Comparison of ENCODE assay signal across 9 mouse cellular contexts in the genomic region with DNA sequence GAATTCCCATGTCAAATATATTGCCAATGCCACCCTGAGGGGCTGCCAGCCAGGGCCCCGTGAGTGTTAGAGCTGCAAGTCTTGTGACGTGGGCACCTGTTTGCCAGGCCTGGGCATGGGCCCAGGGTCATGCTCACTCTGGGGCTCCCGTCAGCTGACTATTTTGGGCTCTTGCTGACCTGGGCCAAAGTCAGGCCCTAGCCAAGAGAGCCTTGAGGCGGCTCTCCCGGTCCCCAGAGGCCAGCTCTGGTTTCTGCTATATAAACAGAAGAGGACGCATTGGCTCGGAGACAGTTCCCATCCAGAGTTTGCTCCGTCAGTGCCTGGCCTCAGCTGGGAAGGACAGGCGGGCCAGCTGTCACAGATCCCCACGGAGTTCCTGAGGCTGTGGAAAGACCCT. TPM values are rescaled to one million over a fixed set of nuclear protein-coding genes. Genes with fewer than 3 reads are reported as not detected.
DNase-seq lines count a peak whose midpoint lies in the region; ATAC-seq and TF ChIP-seq lines count a peak whose summit lies in the region.
"Had no signal": no experiment of that assay in that cellular context is flagged by ENCODE, and none has a peak within 500 bp of the region (broad histone marks: within the 10 kb centered on the region; RNA-seq: fewer than 3 reads in every experiment).

No protein-coding gene starts in this region.

- TF ChIP-seq POLR2A in myocyte (IDR thresholded peaks at IDR 0.05; ENCODE audit: insufficient read length, low read depth) = peak; percentile 54

- no peaks in the 10 kb centered on the region for H3K36me3 ChIP-seq in myocyte (ENCODE audit: control insufficient read depth, insufficient read depth)
- H3K36me3 ChIP-seq: midbrain, embryonic 12.5 days had no signal

- H3K4me2 ChIP-seq in myocyte (ENCODE audit: low read depth) = peak overlapping the region; percentile 41
- H3K4me2 ChIP-seq: midbrain, embryonic 12.5 days had no signal

- no peaks in the 10 kb centered on the region for H3K27me3 ChIP-seq in myocyte (ENCODE audit: control insufficient read depth, insufficient read depth, insufficient read length)

- ATAC-seq in activated CD4-positive, CD25-positive, alpha-beta regulatory T cell, adult 4 months = no peak

- H3ac ChIP-seq in myocyte (ENCODE audit: control insufficient read depth, insufficient read length) = no peak overlapping the region

- TF ChIP-seq CTCF in layer of hippocampus, adult 2 months (conservative IDR thresholded peaks at IDR 0.05) = no peak

- no peak for DNase-seq in layer of hippocampus, adult 2 months (ENCODE audit: low spot score in 2 of 2)
- DNase-seq in layer of hippocampus, adult 8-10 months (ENCODE audit: low spot score in 2 of 2) = no peak
- peak; percentile 92 to 95 for DNase-seq in heart, adult 18-20 months
- DNase-seq in kidney, adult 9 months = peak; percentile 66
- DNase-seq in frontal cortex, postnatal 14 days (ENCODE audit: low spot score in 2 of 2) = no peak
- DNase-seq in retina, postnatal 1 day = no peak

- no peak overlapping the region for H3K4me3 ChIP-seq in layer of hippocampus, adult 2 months
- peak overlapping the region; percentile 16 for H3K4me3 ChIP-seq in myocyte
- H3K4me3 ChIP-seq: midbrain, embryonic 12.5 days had no signal

- peak overlapping the region; percentile 61; the same call in 1 of the 2 replicates for H3K27ac ChIP-seq in layer of hippocampus, adult 2 months
- H3K27ac ChIP-seq: midbrain, embryonic 12.5 days had no signal

- H3K79me2 ChIP-seq in myocyte (ENCODE audit: control insufficient read depth, insufficient read depth) = no peaks in the 10 kb centered on the region

TF ChIP-seq in myocyte, 11 proteins besides CTCF, POLR2A, EP300 and RAD21:
- TF ChIP-seq CEBPB (IDR thresholded peaks at IDR 0.05; ENCODE audit: insufficient read depth, poor library complexity, severe bottlenecking) (no peak), TCF12 (IDR thresholded peaks at IDR 0.05; ENCODE audit: insufficient read depth, poor library complexity, severe bottlenecking) (peak; percentile 27), POLR2AphosphoS2 (IDR thresholded peaks at IDR 0.05; ENCODE audit: insufficient read length, low read depth) (peak; percentile 22), REST (IDR thresholded peaks at IDR 0.05; ENCODE audit: insufficient read depth, insufficient read length) (no peak), SRF (IDR thresholded peaks at IDR 0.05; ENCODE audit: control insufficient read depth, insufficient read length, low read depth) (no peak), MAX (IDR thresholded peaks at IDR 0.05; ENCODE audit: low read depth) (no peak), TCF3 (IDR thresholded peaks at IDR 0.05; ENCODE audit: insufficient read length, low read depth) (no peak), MYOG (IDR thresholded peaks at IDR 0.05; ENCODE audit: control insufficient read depth in 1 of 3, insufficient read depth in 1 of 3, insufficient read length in 2 of 3, low read depth in 2 of 3) (peak; percentile 30 to 84 (median 53)), MYOD1 (IDR thresholded peaks at IDR 0.05; ENCODE audit: control insufficient read depth in 1 of 3, insufficient read length in 2 of 3, low read depth in 2 of 3) (peak; percentile 32 to 81 (median 77)), USF1 (IDR thresholded peaks at IDR 0.05; ENCODE audit: low read depth) (peak; percentile 10), E2F4 (IDR thresholded peaks at IDR 0.05; ENCODE audit: insufficient read depth) (no peak)

RNA-seq across cellular contexts. Expression of a gene that starts 6.3 kb away (rescaled TPM):
- 10 to 100 TPM; 39.8 to 54.8 TPM for total RNA-seq in layer of hippocampus, adult 2 months (2021)
- total RNA-seq in layer of hippocampus, adult 8-10 months (2022) = 10 to 100 TPM; 50.3 to 89.6 (median 71.5) TPM
- total RNA-seq in heart, adult 18-20 months (2021) = 10 to 100 TPM in 1 of 2 experiments, 1 to 10 TPM in 1; 7.7 to 10.5 TPM
- 15.3 TPM for polyA plus RNA-seq in myocyte (2012; fragmentation: generic; extraction: Trizol)
- 10 to 100 TPM; 37.5 to 92.8 TPM for polyA plus RNA-seq in activated CD4-positive, CD25-positive, alpha-beta regulatory T cell, adult 4 months (2017; shearing (Covaris generic))

RNA-seq across cellular contexts. Expression of a gene that starts 23.7 kb away (rescaled TPM):
- 10 to 100 TPM; 50.6 to 53.3 TPM for total RNA-seq in layer of hippocampus, adult 2 months (2021)
- total RNA-seq in layer of hippocampus, adult 8-10 months (2022) = 10 to 100 TPM; 43.4 to 48.1 (median 46.1) TPM
- 10 to 100 TPM; 20.0 to 21.3 TPM for total RNA-seq in heart, adult 18-20 months (2021)
- 110 TPM for polyA plus RNA-seq in myocyte (2012; fragmentation: generic; extraction: Trizol)
- 10 to 100 TPM; 42.8 to 43.6 TPM for polyA plus RNA-seq in activated CD4-positive, CD25-positive, alpha-beta regulatory T cell, adult 4 months (2017; shearing (Covaris generic))

RNA-seq across cellular contexts. Expression of a gene that starts 32.6 kb away (rescaled TPM):
- under 1 TPM in 1 of 2 experiments, not detected in 1; 0.54 TPM for total RNA-seq in layer of hippocampus, adult 2 months (2021)
- total RNA-seq in layer of hippocampus, adult 8-10 months (2022) = under 1 TPM in 3 of 4 experiments, not detected in 1; 0.26 to 0.55 (median 0.54) TPM
- total RNA-seq in heart, adult 18-20 months (2021) = 1 to 10 TPM in 1 of 2 experiments, under 1 TPM in 1; 0.69 to 1.1 TPM
- 0.16 TPM for polyA plus RNA-seq in myocyte (2012; fragmentation: generic; extraction: Trizol)
- polyA plus RNA-seq in activated CD4-positive, CD25-positive, alpha-beta regulatory T cell, adult 4 months (2017; shearing (Covaris generic)) = under 1 TPM in 1 of 2 experiments, not detected in 1; 0.38 TPM

RNA-seq across cellular contexts. Expression of a gene that starts 36.4 kb away (rescaled TPM):
- total RNA-seq in layer of hippocampus, adult 2 months (2021) = 10 to 100 TPM; 79.5 to 82.7 TPM
- 10 to 100 TPM; 57.6 to 64.4 (median 61.9) TPM for total RNA-seq in layer of hippocampus, adult 8-10 months (2022)
- total RNA-seq in heart, adult 18-20 months (2021) = 1 to 10 TPM; 8.7 to 9.7 TPM
- 11.0 TPM for polyA plus RNA-seq in myocyte (2012; fragmentation: generic; extraction: Trizol)
- not detected for polyA plus RNA-seq in activated CD4-positive, CD25-positive, alpha-beta regulatory T cell, adult 4 months (2017; shearing (Covaris generic))

Comparison
In these comparisons a context has a peak if more than half of its experiments do, and no peak if none do; other contexts are left out.
1. DNase-seq: peak in heart, adult 18-20 months (2 of 2) and kidney, adult 9 months (single experiment); none in layer of hippocampus, adult 2 months (0 of 2), layer of hippocampus, adult 8-10 months (0 of 2), frontal cortex, postnatal 14 days (0 of 2) and retina, postnatal 1 day (single experiment).